Mouse (Mus musculus) midbrain, embryonic 11.5 days (tissue): Measurements from ENCODE around the gene Zfp27. TPM values are rescaled to one million over a fixed set of nuclear protein-coding genes. Genes with fewer than 3 reads are reported as not detected.
"Not testable (repeated sequence)": the region's sequence is repeated elsewhere in the genome, so short reads cannot be mapped to it uniquely, and the experiment has no call there.

Experiments
- ATAC-seq: fragments of 200-750 bp; cut with Nextera tagmentation; 2 replicates; pipeline ENCODE4 v1.8.0; 2017; ENCODE audit warnings: moderate TSS enrichment, moderate library complexity; ENCODE audit not compliant: low FRiP score
- DNase-seq: peaks from one replicate; pipeline ENCODE4 v3.0.0; 2015; ENCODE audit warnings: low spot score; ENCODE audit errors: missing footprints
- H3K27ac ChIP-seq: fragments of 300-500 bp; sonication (generic); 2 replicates; pipeline ENCODE4 v1.5.1; 2014; ENCODE audit warnings: low read depth, low read length
- H3K27me3 ChIP-seq: fragments of 300-500 bp; sonication (generic); 2 replicates; pipeline ENCODE4 v1.6.1; 2014; ENCODE audit warnings: mild to moderate bottlenecking, low read length, moderate library complexity, mixed read lengths; ENCODE audit not compliant: control insufficient read depth, insufficient read depth
- H3K36me3 ChIP-seq: fragments of 300-500 bp; sonication (generic); 2 replicates; pipeline ENCODE4 v1.6.1; 2014; ENCODE audit warnings: mild to moderate bottlenecking, low read length, moderate library complexity, mixed read lengths; ENCODE audit not compliant: control insufficient read depth, insufficient read depth
- H3K4me1 ChIP-seq: fragments of 300-500 bp; sonication (generic); 2 replicates; pipeline ENCODE4 v1.6.1; 2014; ENCODE audit warnings: low read length; ENCODE audit not compliant: control insufficient read depth, insufficient read depth
- H3K4me2 ChIP-seq: fragments of 300-500 bp; sonication (generic); 2 replicates; pipeline ENCODE4 v1.6.1; 2014; ENCODE audit warnings: mild to moderate bottlenecking, moderate library complexity
- H3K4me3 ChIP-seq: fragments of 300-500 bp; sonication (generic); 2 replicates; pipeline ENCODE4 v1.5.1; 2014; ENCODE audit warnings: low read depth, low read length
- H3K9ac ChIP-seq: fragments of 300-500 bp; sonication (generic); 2 replicates; pipeline ENCODE4 v1.6.1; 2014; ENCODE audit warnings: low read length
- H3K9me3 ChIP-seq: fragments of 300-500 bp; sonication (generic); 2 replicates; pipeline ENCODE4 v1.6.1; 2016; ENCODE audit warnings: low read length; ENCODE audit not compliant: control insufficient read depth
- WGBS: fragments of 180-500 bp; shearing (Covaris S2); extraction: QIAGEN DNeasy Blood & Tissue Kit; methylation state at CpG from one replicate; pipeline ENCODE4 v1.1.7; 2014; 5-methylcytosine and 5-hydroxymethylcytosine counted together
- polyA plus RNA-seq: library from polyadenylated mRNA; unstranded; fragments of >200 nt; fragmentation: Nextera tagmentation; extraction: Ambion mirVana; gene quantifications from 2 replicates; pipeline ENCODE4 v1.2.1, GENCODE M21; 2014

Gene Zfp27
- polyA plus RNA-seq, 1 experiment from 2014 or later, result 14.7 TPM

- Histone ChIP-seq H3K9me3 (no peaks in the 10 kb centered on the region), H3K4me1 (peaks cover 10% of the 10 kb centered on the region), H3K9ac (no peak overlapping the region; the same call in 1 of the 2 replicates), H3K27ac (no peak overlapping the region), H3K36me3 (peaks cover 3% of the 10 kb centered on the region; the same call in 1 of the 2 replicates), H3K27me3 (no peaks in the 10 kb centered on the region), H3K4me2 (no peak overlapping the region), H3K4me3 (no peak overlapping the region)
- peak; percentile 53 for DNase-seq
- 92% methylated on average over 5 of the region's 5 CpGs for WGBS
- no peak for ATAC-seq
Measured at GRCm38 (mm10) chr7:29907206-29907605, 834 bp upstream of the Zfp27 start.

GRCm38 (mm10) chr7:29906682-29907058, 298 bp upstream of the Zfp27 start:
- ATAC-seq (no peak), DNase-seq (no peak)
- Histone ChIP-seq H3K4me2 (peak overlapping the region; percentile 69), H3K4me3 (peak overlapping the region; percentile 41), H3K4me1 (peaks cover 10% of the 10 kb centered on the region), H3K27ac (peak overlapping the region; percentile 96), H3K36me3 (no peaks in the 10 kb centered on the region; the same call in 1 of the 2 replicates), H3K27me3 (no peaks in the 10 kb centered on the region), H3K9ac (peak overlapping the region; percentile 81), H3K9me3 (no peaks in the 10 kb centered on the region)
- 22% methylated on average over 8 of the region's 8 CpGs for WGBS

- no peaks in the 10 kb centered on the region for H3K9me3 ChIP-seq
- H3K4me1 ChIP-seq, result peaks cover under 1% of the 10 kb centered on the region; the same call in 1 of the 2 replicates
- H3K4me2 ChIP-seq, result no peak overlapping the region
- H3K36me3 ChIP-seq, result peaks cover 6% of the 10 kb centered on the region
- ATAC-seq (no peak), DNase-seq (no peak)
- no peak overlapping the region for H3K27ac ChIP-seq
- 97% methylated on average over 4 of the region's 4 CpGs for WGBS
- no peak overlapping the region for H3K4me3 ChIP-seq
- no peak overlapping the region for H3K9ac ChIP-seq
- no peaks in the 10 kb centered on the region for H3K27me3 ChIP-seq
Measured at GRCm38 (mm10) chr7:29904101-29904500, 2.3 kb downstream of the Zfp27 start.

- Histone ChIP-seq H3K4me3 (no peak overlapping the region), H3K4me1 (no peaks in the 10 kb centered on the region)
- 97% methylated on average over 4 of the region's 4 CpGs for WGBS
Measured at GRCm38 (mm10) chr7:29898351-29898750, 8.0 kb downstream of the Zfp27 start.

GRCm38 (mm10) chr7:29892756-29893155, 13.6 kb downstream of the Zfp27 start:
- Histone ChIP-seq H3K9me3 (peaks cover 31% of the 10 kb centered on the region), H3K4me2 (no peak overlapping the region), H3K4me3 (no peak overlapping the region), H3K27ac (no peak overlapping the region), H3K4me1 (no peaks in the 10 kb centered on the region), H3K27me3 (no peaks in the 10 kb centered on the region), H3K36me3 (peaks cover 58% of the 10 kb centered on the region), H3K9ac (no peak overlapping the region)
- WGBS, result 95% methylated on average over 4 of the region's 4 CpGs
- ATAC-seq, result no peak
- DNase-seq, result no peak

More at GRCm38 (mm10) chr7:29898351-29898750, 8.0 kb downstream of the Zfp27 start:
- Histone ChIP-seq H3K27me3 (no peaks in the 10 kb centered on the region), H3K27ac (no peak overlapping the region), H3K36me3 (peaks cover 49% of the 10 kb centered on the region), H3K4me2 (no peak overlapping the region), H3K9ac (no peak overlapping the region), H3K9me3 (peaks cover 24% of the 10 kb centered on the region)
- no peak for ATAC-seq
- DNase-seq, result no peak

GRCm38 (mm10) chr7:29890501-29890900, 15.9 kb downstream of the Zfp27 start:
- Histone ChIP-seq H3K36me3 (peaks cover 46% of the 10 kb centered on the region), H3K27ac (no peak overlapping the region), H3K9ac (no peak overlapping the region), H3K4me3 (no peak overlapping the region), H3K4me1 (no peaks in the 10 kb centered on the region), H3K9me3 (peaks cover 45% of the 10 kb centered on the region), H3K4me2 (no peak overlapping the region), H3K27me3 (no peaks in the 10 kb centered on the region)
- ATAC-seq (no peak), DNase-seq (no peak)
- WGBS, result 95% methylated on average over 7 of the region's 7 CpGs

- H3K9me3 ChIP-seq, result peaks cover 6% of the 10 kb centered on the region
- H3K27ac ChIP-seq, result no peak overlapping the region
- no peak for DNase-seq
- no peak for ATAC-seq
- H3K27me3 ChIP-seq, result no peaks in the 10 kb centered on the region
- no peak overlapping the region for H3K4me3 ChIP-seq
- no peak overlapping the region for H3K4me2 ChIP-seq
- no peaks in the 10 kb centered on the region; the same call in 1 of the 2 replicates for H3K36me3 ChIP-seq
- H3K4me1 ChIP-seq, result no peaks in the 10 kb centered on the region
- no peak overlapping the region for H3K9ac ChIP-seq
- WGBS, result 90% methylated on average over 7 of the region's 7 CpGs
Measured at GRCm38 (mm10) chr7:29880916-29881315, 25.5 kb downstream of the Zfp27 start.

- WGBS, result 84% methylated on average over 7 of the region's 7 CpGs
- H3K4me3 ChIP-seq, result no peak overlapping the region
- no peak overlapping the region for H3K4me2 ChIP-seq
- no peaks in the 10 kb centered on the region for H3K27me3 ChIP-seq
- DNase-seq (no peak), ATAC-seq (no peak)
- no peak overlapping the region for H3K27ac ChIP-seq
- no peaks in the 10 kb centered on the region for H3K4me1 ChIP-seq
- H3K9ac ChIP-seq, result no peak overlapping the region
- peaks cover 8% of the 10 kb centered on the region for H3K36me3 ChIP-seq
- H3K9me3 ChIP-seq, result peaks cover 11% of the 10 kb centered on the region
Measured at GRCm38 (mm10) chr7:29880056-29880455, 26.3 kb downstream of the Zfp27 start.

GRCm38 (mm10) chr7:29877561-29877960, 28.8 kb downstream of the Zfp27 start:
- H3K4me2 ChIP-seq, H3K4me3 ChIP-seq, H3K27me3 ChIP-seq, DNase-seq, H3K27ac ChIP-seq, ATAC-seq, H3K4me1 ChIP-seq, H3K9ac ChIP-seq: not testable (repeated sequence)
- Histone ChIP-seq H3K9me3 (peaks cover 23% of the 10 kb centered on the region), H3K36me3 (peaks cover 19% of the 10 kb centered on the region)
- 93% methylated on average over 9 of the region's 9 CpGs for WGBS
